Mouse (Mus musculus) brain, adult 2 months (tissue): ENCODE data around the gene Ndrg3.
"Not testable (repeated sequence)": the region's sequence is repeated elsewhere in the genome, so short reads cannot be mapped to it uniquely, and the experiment has no call there.

Source experiments
- DNase-seq: peaks from one replicate; pipeline ENCODE4 v3.0.0; 2011; ENCODE audit warnings: low read depth, low spot score

Ndrg3 gene

GRCm38 (mm10) chr2:156998263-156998662 is 6.4 kb upstream of the Ndrg3 start:
- peak; percentile 83 for DNase-seq

- peak; percentile 93 for DNase-seq
These were observed 4.7 kb upstream of the Ndrg3 start for GRCm38 (mm10) chr2:156996576-156996975.

GRCm38 (mm10) chr2:156990727-156991431 is 977 bp downstream of the Ndrg3 start:
- peak; percentile 70 for DNase-seq

GRCm38 (mm10) chr2:156987316-156987715 is 4.5 kb downstream of the Ndrg3 start:
- no peak for DNase-seq

- peak; percentile 80 for DNase-seq
These were observed 9.0 kb downstream of the Ndrg3 start for GRCm38 (mm10) chr2:156982864-156983263.

GRCm38 (mm10) chr2:156981291-156981690 is 10.6 kb downstream of the Ndrg3 start:
- DNase-seq, result no peak

- no peak for DNase-seq
These were observed 11.8 kb downstream of the Ndrg3 start for GRCm38 (mm10) chr2:156980059-156980458.

GRCm38 (mm10) chr2:156976711-156977110 is 15.1 kb downstream of the Ndrg3 start:
- DNase-seq, result no peak

GRCm38 (mm10) chr2:156974967-156975366 is 16.9 kb downstream of the Ndrg3 start:
- DNase-seq, result no peak

- DNase-seq, result peak; percentile 95
These were observed 18.3 kb downstream of the Ndrg3 start for GRCm38 (mm10) chr2:156973316-156974100.

- DNase-seq, result peak; percentile 66
These were observed 21.6 kb downstream of the Ndrg3 start for GRCm38 (mm10) chr2:156970253-156970652.

- peak; percentile 61 for DNase-seq
These were observed 23.4 kb downstream of the Ndrg3 start for GRCm38 (mm10) chr2:156968501-156968900.

GRCm38 (mm10) chr2:156967388-156967787 is 24.5 kb downstream of the Ndrg3 start:
- DNase-seq, result no peak

- DNase-seq, result no peak
These were observed 28.0 kb downstream of the Ndrg3 start for GRCm38 (mm10) chr2:156963891-156964290.

- DNase-seq, result no peak
These were observed 33.2 kb downstream of the Ndrg3 start for GRCm38 (mm10) chr2:156958496-156959252.

- DNase-seq, result peak; percentile 66
These were observed 34.8 kb downstream of the Ndrg3 start for GRCm38 (mm10) chr2:156957035-156957434.

GRCm38 (mm10) chr2:156956306-156956705 is 35.5 kb downstream of the Ndrg3 start:
- no peak for DNase-seq

GRCm38 (mm10) chr2:156954463-156954862 is 37.4 kb downstream of the Ndrg3 start:
- DNase-seq, result peak; percentile 63

GRCm38 (mm10) chr2:156951301-156952094 is 40.4 kb downstream of the Ndrg3 start:
- no peak for DNase-seq

GRCm38 (mm10) chr2:156950816-156951215 is 41.0 kb downstream of the Ndrg3 start:
- peak; percentile 62 for DNase-seq

GRCm38 (mm10) chr2:156941523-156941922 is 50.3 kb downstream of the Ndrg3 start:
- not testable (repeated sequence) for DNase-seq
